Mouse (Mus musculus) C2C12 (cell line): ENCODE data around the gene Gm10642. TPM values are rescaled to one million over a fixed set of nuclear protein-coding genes. Genes with fewer than 3 reads are reported as not detected.

Experiments
- H3K27me3 ChIP-seq: one replicate; pipeline ENCODE4 v1.6.1; 2011; ENCODE audit not compliant: control insufficient read depth, insufficient read depth, insufficient read length
- H3K36me3 ChIP-seq: one replicate; pipeline ENCODE4 v1.6.1; 2011; ENCODE audit not compliant: control insufficient read depth, insufficient read depth
- H3K4me3 ChIP-seq: one replicate; pipeline ENCODE4 v1.5.1; 2011; ENCODE audit warnings: mild to moderate bottlenecking, control low read depth; ENCODE audit not compliant: poor library complexity, insufficient read depth, severe bottlenecking
- H3K79me2 ChIP-seq: one replicate; pipeline ENCODE4 v1.6.1; 2011; ENCODE audit not compliant: control insufficient read depth, insufficient read depth
- H3K79me3 ChIP-seq: one replicate; pipeline ENCODE4 v1.6.1; 2011; ENCODE audit warnings: low read depth, control low read depth
- H3ac ChIP-seq: one replicate; pipeline ENCODE3; 2011; ENCODE audit warnings: low read depth; ENCODE audit not compliant: control insufficient read depth, insufficient read length
- CEBPB ChIP-seq: IDR thresholded peaks from one replicate; pipeline ENCODE4 v1.6.1; 2011; ENCODE audit warnings: low read depth, mild to moderate bottlenecking, control low read depth, moderate library complexity
- CTCF ChIP-seq: IDR thresholded peaks from one replicate; pipeline ENCODE4 v1.5.1; 2011; ENCODE audit not compliant: control insufficient read depth, insufficient read depth, insufficient read length
- FOSL1 ChIP-seq: IDR thresholded peaks from one replicate; pipeline ENCODE4 v1.8.0; 2011; ENCODE audit warnings: mild to moderate bottlenecking, low read length; ENCODE audit not compliant: poor library complexity, insufficient read depth, severe bottlenecking
- MAX ChIP-seq: IDR thresholded peaks from one replicate; pipeline ENCODE4 v1.6.1; 2011; ENCODE audit warnings: mild to moderate bottlenecking, control low read depth
- MYOD1 ChIP-seq: IDR thresholded peaks from one replicate; pipeline ENCODE4 v1.6.1; 2011; ENCODE audit warnings: low read depth; ENCODE audit not compliant: control insufficient read depth, insufficient read length
- MYOG ChIP-seq: IDR thresholded peaks from one replicate; pipeline ENCODE4 v1.6.1; 2011; ENCODE audit not compliant: control insufficient read depth, insufficient read length; ENCODE audit errors: extremely low read depth
- USF1 ChIP-seq: IDR thresholded peaks from one replicate; pipeline ENCODE4 v1.6.1; 2011; ENCODE audit warnings: low read depth, mild to moderate bottlenecking, control low read depth, moderate library complexity
- polyA plus RNA-seq: library from polyadenylated mRNA; unstranded; fragments of >200 nt; fragmentation: generic; extraction: Trizol; gene quantifications from one replicate; pipeline ENCODE4 v1.2.1, GENCODE M21; 2012; ENCODE audit warnings: missing spikeins

Gm10642 gene
- polyA plus RNA-seq, 1 experiment = 0.02 TPM

GRCm38 (mm10) chr9:70675117-70675516 is 19.1 kb downstream of the Gm10642 start:
- no peak overlapping the region for H3K4me3 ChIP-seq
- H3K79me2 ChIP-seq = peaks cover 11% of the 10 kb centered on the region
- peaks cover 4% of the 10 kb centered on the region for H3K79me3 ChIP-seq
- no peaks in the 10 kb centered on the region for H3K27me3 ChIP-seq
- TF ChIP-seq MAX = no peak
- no peak for TF ChIP-seq USF1
- TF ChIP-seq MYOG = no peak
- TF ChIP-seq FOSL1 = no peak
- TF ChIP-seq CTCF = no peak
- no peak for TF ChIP-seq MYOD1
- no peak for TF ChIP-seq CEBPB
- no peak overlapping the region for H3ac ChIP-seq
- no peaks in the 10 kb centered on the region for H3K36me3 ChIP-seq

DNA sequence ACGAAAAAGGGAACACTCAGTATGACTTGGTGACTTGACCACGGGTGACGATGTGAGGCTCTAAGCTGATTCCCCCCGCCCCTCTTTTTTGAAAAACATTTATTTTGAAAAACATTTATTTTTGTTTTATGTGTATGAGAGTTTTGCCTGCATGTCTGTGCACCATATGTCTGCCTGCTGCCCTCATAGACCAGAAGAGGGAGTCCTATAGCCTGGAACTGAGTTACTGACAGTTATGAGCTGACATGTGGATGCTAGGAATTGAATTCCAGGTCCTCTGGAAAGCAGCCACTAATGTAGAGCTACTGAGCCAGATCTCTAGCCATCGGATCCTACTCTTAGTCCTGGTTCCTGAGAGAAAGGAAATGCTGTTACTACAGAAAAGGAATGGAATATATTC is 19.9 kb downstream of the Gm10642 start:
- Histone ChIP-seq H3K36me3 (no peaks in the 10 kb centered on the region), H3K27me3 (no peaks in the 10 kb centered on the region), H3K79me3 (peaks cover 13% of the 10 kb centered on the region), H3ac (no peak overlapping the region), H3K4me3 (no peak overlapping the region), H3K79me2 (peaks cover 20% of the 10 kb centered on the region)
- TF ChIP-seq MYOD1 (no peak), CEBPB (no peak), FOSL1 (no peak), MYOG (no peak), USF1 (no peak), CTCF (no peak), MAX (no peak)

DNA sequence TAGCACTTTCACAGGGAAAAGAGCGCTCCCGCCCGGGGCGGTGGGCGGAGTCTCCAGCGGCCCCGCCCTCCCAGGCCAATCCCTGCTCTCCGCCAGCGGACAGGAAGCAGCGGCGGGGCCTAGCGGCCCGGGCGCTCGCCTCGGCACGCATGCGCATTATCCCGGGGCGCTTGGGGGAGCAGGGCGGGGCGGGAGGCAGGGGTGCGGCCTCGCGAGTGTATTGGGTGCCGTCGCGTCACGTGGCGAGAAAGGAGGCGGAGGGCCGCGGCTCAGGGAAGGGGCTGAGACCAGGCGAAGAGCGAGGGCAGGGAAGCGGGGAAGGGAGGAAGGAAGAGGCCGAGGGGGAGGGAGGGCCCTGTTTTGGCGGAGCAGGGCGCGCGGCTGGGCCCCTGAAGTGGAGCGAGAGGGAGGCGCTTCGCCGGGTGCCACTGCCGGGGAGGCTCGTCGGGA is 22.7 kb downstream of the Gm10642 start, which contains the start of gene Adam10:
Gene Adam10, plus strand, starts transcription at position 316 of the 450 bp plus-strand sequence.
- peaks cover 38% of the 10 kb centered on the region for H3K79me3 ChIP-seq
- no peaks in the 10 kb centered on the region for H3K27me3 ChIP-seq
- H3ac ChIP-seq = peak within 1 kb of the TSS; percentile 94
- TF ChIP-seq USF1 (peak; percentile 90), CTCF (no peak)
- peaks cover 47% of the 10 kb centered on the region for H3K79me2 ChIP-seq
- H3K36me3 ChIP-seq = no peaks in the 10 kb centered on the region
- H3K4me3 ChIP-seq = peak within 1 kb of the TSS; percentile 57

DNA sequence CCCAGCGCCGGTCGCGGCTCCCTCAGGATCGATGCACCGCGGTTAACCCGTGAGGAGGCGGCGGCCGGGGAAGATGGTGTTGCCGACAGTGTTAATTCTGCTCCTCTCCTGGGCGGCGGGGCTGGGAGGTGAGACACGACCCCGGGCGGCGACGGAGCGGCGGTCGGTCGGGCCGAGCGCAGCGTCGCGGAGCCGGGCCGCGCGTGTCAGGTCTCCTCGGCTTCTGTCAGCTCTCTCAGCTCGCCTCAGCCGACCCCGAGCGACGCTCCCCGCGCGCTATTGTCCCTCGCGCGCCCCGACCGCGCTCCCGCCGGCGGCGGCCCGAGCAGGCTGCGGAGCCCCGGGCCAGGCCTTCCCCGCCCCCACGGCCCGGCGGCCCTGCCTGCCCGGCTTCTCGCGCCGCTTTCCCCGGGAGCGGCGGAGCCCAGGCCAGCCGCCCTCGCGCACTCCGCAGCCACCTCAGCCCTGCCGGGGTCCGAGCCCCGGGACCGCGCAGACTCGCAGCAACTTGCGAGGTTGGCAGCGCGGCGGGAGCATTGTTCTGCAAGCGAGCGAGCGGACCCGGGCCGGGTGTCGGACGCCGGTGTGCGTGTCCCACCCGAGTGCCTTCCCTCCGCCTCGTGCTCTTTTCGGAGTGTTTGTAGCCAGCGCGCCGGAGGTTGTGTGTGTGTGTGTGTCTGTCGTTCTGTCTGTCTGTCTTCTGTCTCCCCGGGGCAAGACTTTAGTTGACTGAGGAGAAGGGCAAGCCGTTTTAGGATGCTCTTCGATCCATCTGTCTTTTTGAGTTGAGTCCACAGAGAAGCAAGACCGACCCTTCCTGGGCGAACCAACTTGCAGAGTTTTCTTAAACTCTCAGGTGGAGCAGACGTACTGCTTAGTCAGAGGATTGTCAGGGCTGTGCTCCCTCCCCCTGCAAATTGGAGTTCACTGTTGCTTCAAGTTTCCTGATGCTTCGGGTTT is 23.4 kb downstream of the Gm10642 start:
- peak overlapping the region; percentile 94 for H3ac ChIP-seq
- no peak for TF ChIP-seq CTCF
- TF ChIP-seq CEBPB = no peak
- TF ChIP-seq USF1 = no peak
- no peak for TF ChIP-seq MAX
- no peak for TF ChIP-seq FOSL1
- TF ChIP-seq MYOG = no peak
- no peak for TF ChIP-seq MYOD1

GRCm38 (mm10) chr9:70682202-70682601 is 26.2 kb downstream of the Gm10642 start:
- Histone ChIP-seq H3K36me3 (no peaks in the 10 kb centered on the region), H3K79me2 (peaks cover 82% of the 10 kb centered on the region), H3ac (no peak overlapping the region), H3K79me3 (peaks cover 63% of the 10 kb centered on the region), H3K4me3 (no peak overlapping the region), H3K27me3 (no peaks in the 10 kb centered on the region)
- TF ChIP-seq MYOG (no peak), CTCF (no peak), CEBPB (no peak), FOSL1 (no peak), MAX (no peak), MYOD1 (no peak), USF1 (no peak)

More for the DNA sequence above, 23.4 kb downstream of the Gm10642 start:
- peak overlapping the region; percentile 57 for H3K4me3 ChIP-seq
- H3K27me3 ChIP-seq = no peaks in the 10 kb centered on the region
- no peaks in the 10 kb centered on the region for H3K36me3 ChIP-seq
- peaks cover 44% of the 10 kb centered on the region for H3K79me3 ChIP-seq
- H3K79me2 ChIP-seq = peaks cover 54% of the 10 kb centered on the region
